Mouse (Mus musculus) small intestine, adult 2 months (tissue): ENCODE results near the gene Reep1.

ENCODE experiments used
- CTCF ChIP-seq: fragments of 200-500 bp; IDR thresholded peaks from 2 replicates; pipeline ENCODE4 v1.5.1; 2012; ENCODE audit warnings: low read depth, mild to moderate bottlenecking, control low read depth, inconsistent platforms, low read length, moderate library complexity, mixed read lengths; ENCODE audit not compliant: insufficient replicate concordance, insufficient read length; ENCODE audit errors: extremely low read depth
- POLR2A ChIP-seq: fragments of 200-500 bp; IDR thresholded peaks from 2 replicates; pipeline ENCODE4 v1.6.1; 2012; ENCODE audit warnings: low read depth, mild to moderate bottlenecking, control low read depth, inconsistent platforms, low read length, moderate library complexity

DNA sequence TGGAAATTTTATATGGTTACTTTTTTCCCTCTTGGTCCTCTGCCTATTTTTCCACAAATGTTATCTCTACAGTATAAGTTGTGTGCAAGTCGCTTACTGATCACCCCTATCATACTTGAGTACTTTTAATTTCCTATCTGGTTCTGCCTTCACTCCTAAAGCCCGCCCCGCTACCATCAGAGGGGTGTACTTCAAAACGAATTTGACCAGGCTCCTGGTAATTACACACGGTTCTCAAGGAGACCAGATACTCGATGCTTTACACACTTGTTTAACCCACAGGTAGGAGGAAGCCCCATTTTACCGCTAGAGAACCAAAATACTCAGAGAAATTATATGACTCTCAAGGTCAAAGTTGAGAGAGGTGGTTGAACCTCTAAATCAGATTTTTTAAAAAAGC is 115.7 kb downstream of the Reep1 start:
- TF ChIP-seq CTCF (no peak), POLR2A (no peak)
